Comparison of ENCODE assay signal across 9 mouse cellular contexts in the genomic region with DNA sequence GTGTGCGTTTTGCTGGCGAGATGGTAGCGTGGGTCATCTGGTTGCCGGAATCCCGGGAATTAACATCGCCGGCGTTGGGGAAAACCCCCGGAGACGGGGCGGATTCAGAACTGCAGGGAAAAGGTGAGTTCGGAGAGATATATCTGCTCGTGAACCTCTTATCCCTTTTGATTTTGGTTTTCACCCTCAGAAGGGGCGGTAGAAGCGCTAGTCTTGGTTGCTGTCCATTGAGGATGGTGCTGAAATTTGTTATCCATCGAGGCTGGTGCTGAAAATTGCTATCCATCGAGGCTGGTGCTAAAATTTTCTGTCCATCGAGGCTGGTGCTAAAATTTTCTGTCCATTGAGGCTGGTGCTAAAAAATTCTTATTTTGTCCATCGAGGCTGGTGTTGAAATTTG. TPM values are rescaled to one million over a fixed set of nuclear protein-coding genes. Genes with fewer than 3 reads are reported as not detected.
DNase-seq lines count a peak whose midpoint lies in the region; ATAC-seq and TF ChIP-seq lines count a peak whose summit lies in the region.
"Not testable (repeated sequence)": the region's sequence is repeated elsewhere in the genome, so short reads cannot be mapped to it uniquely, and the experiment has no call there.
"Had no signal": no experiment of that assay in that cellular context is flagged by ENCODE, and none has a peak within 500 bp of the region (broad histone marks: within the 10 kb centered on the region; RNA-seq: fewer than 3 reads in every experiment).

No protein-coding gene starts in this region.

- ATAC-seq in intestine, embryonic 14.5 days (replicated peaks; ENCODE audit: low FRiP score, low TSS enrichment, low read depth); lung, embryonic 14.5 days (ENCODE audit: insufficient read depth): not testable (repeated sequence)

- TF ChIP-seq POLR2A in testis, adult 2 months (IDR thresholded peaks at IDR 0.05; ENCODE audit: control insufficient read depth, low read depth, low read length): not testable (repeated sequence)

- H3K36me3 ChIP-seq in E14TG2a.4 (ENCODE audit: insufficient read depth, low read length); intestine, embryonic 14.5 days (ENCODE audit: control insufficient read depth, insufficient read depth, low read length); lung, embryonic 14.5 days (ENCODE audit: insufficient read depth); testis, adult 2 months (ENCODE audit: control insufficient read depth, insufficient read depth, low read length): not testable (repeated sequence)

- H3K4me3 ChIP-seq in E14TG2a.4 (replicated peaks; ENCODE audit: low read length): peak overlapping the region; percentile 48; the same call in 1 of the 2 replicates
- not testable (repeated sequence) for H3K4me3 ChIP-seq in gastrocnemius, adult 2 months; intestine, embryonic 14.5 days (ENCODE audit: low read depth, low read length); lung, embryonic 14.5 days (ENCODE audit: low read depth, low read length)
- peak overlapping the region; percentile 72 for H3K4me3 ChIP-seq in testis, adult 2 months (ENCODE audit: control insufficient read depth, low read depth, low read length)

- 47% methylated on average over 18 of the region's 19 CpGs for WGBS in intestine, embryonic 14.5 days
- whole genome bisulfite sequencing in lung, embryonic 14.5 days: 41% methylated on average over 18 of the region's 19 CpGs

- H3K9ac ChIP-seq in intestine, embryonic 14.5 days (ENCODE audit: low read length); lung, embryonic 14.5 days: not testable (repeated sequence)

- peaks cover 15% of the 10 kb centered on the region for H3K9me3 ChIP-seq in E14TG2a.4 (ENCODE audit: low read length)
- not testable (repeated sequence) for H3K9me3 ChIP-seq in intestine, embryonic 14.5 days (ENCODE audit: control insufficient read depth, low read length); lung, embryonic 14.5 days (ENCODE audit: low read depth, low read length)

- not testable (repeated sequence) for TF ChIP-seq CTCF in E14TG2a.4 (conservative IDR thresholded peaks at IDR 0.05; ENCODE audit: low read length); gastrocnemius, adult 2 months (IDR thresholded peaks at IDR 0.05); lung, embryonic 14.5 days (IDR thresholded peaks at IDR 0.05; ENCODE audit: low read depth); testis, adult 2 months (IDR thresholded peaks at IDR 0.05; ENCODE audit: control insufficient read depth, insufficient read depth, insufficient replicate concordance, low read depth, low read length)

- peak; percentile 69 for DNase-seq in ZHBTc4 (ENCODE audit: low read depth, low spot score)
- DNase-seq in embryo, embryonic 10.5 days (ENCODE audit: low spot score): peak; percentile 42
- peak; percentile 13 for DNase-seq in gastrocnemius, adult 2 months
- DNase-seq in intestine, embryonic 14.5 days (ENCODE audit: low spot score): peak; percentile 63
- DNase-seq in lung, embryonic 14.5 days: peak; percentile 70

- intact Hi-C loops in gastrocnemius, adult 2 months (cut with DNase I): not testable (repeated sequence)

- not testable (repeated sequence) for H3K27ac ChIP-seq in gastrocnemius, adult 2 months; intestine, embryonic 14.5 days (ENCODE audit: low read depth); lung, embryonic 14.5 days (ENCODE audit: low read depth)
- H3K27ac ChIP-seq in testis, adult 2 months (ENCODE audit: control insufficient read depth, insufficient read depth, low read depth, low read length): peak overlapping the region; percentile 82

- H3K27me3 ChIP-seq in E14TG2a.4 (ENCODE audit: insufficient read depth, low read length); intestine, embryonic 14.5 days (replicated peaks; ENCODE audit: control insufficient read depth, insufficient read depth, low read length); lung, embryonic 14.5 days (ENCODE audit: insufficient read depth, low read length); testis, adult 2 months (ENCODE audit: control insufficient read depth, insufficient read depth, low read length): not testable (repeated sequence)

- not testable (repeated sequence) for H3K4me1 ChIP-seq in E14TG2a.4 (replicated peaks; ENCODE audit: low read depth, low read length); intestine, embryonic 14.5 days (replicated peaks; ENCODE audit: control insufficient read depth, insufficient read depth, low read length); lung, embryonic 14.5 days (ENCODE audit: insufficient read depth); testis, adult 2 months (ENCODE audit: control insufficient read depth, insufficient read depth, low read length)

- H3K4me2 ChIP-seq in intestine, embryonic 14.5 days (ENCODE audit: low read length); lung, embryonic 14.5 days: not testable (repeated sequence)

RNA-seq across cellular contexts. Expression of a gene that starts 44.2 kb away (rescaled TPM):
- under 1 TPM; 0.33 TPM for total RNA-seq in gastrocnemius, adult 2 months (2021)
- 7.4 and 7.9 TPM in 2 replicates for polyA plus RNA-seq in intestine, embryonic 14.5 days (2014; fragmentation: Nextera tagmentation; extraction: Ambion mirVana)
- 8.7 and 9.2 TPM in 2 replicates for polyA plus RNA-seq in lung, embryonic 14.5 days (2014; fragmentation: Nextera tagmentation; extraction: Ambion mirVana)
- 0.05 and 0.06 TPM in 2 replicates for polyA plus RNA-seq in testis, adult 2 months (2012; rRNA removed)
- total RNA-seq: neutrophil, adult 5-6 weeks had no signal
- polyA plus RNA-seq: small intestine, adult 2 months had no signal

Comparison
In these comparisons a context has a peak if more than half of its experiments do, and no peak if none do; other contexts are left out.
1. DNase-seq: peak in every context shown above with its lines; median percentile 70 in lung, embryonic 14.5 days; 69 in ZHBTc4; 63 in intestine, embryonic 14.5 days; 42 in embryo, embryonic 10.5 days; 13 in gastrocnemius, adult 2 months.